Mouse (Mus musculus) layer of hippocampus, adult 2 months (tissue): Measurements from ENCODE around the gene Midn. TPM values are rescaled to one million over a fixed set of nuclear protein-coding genes. Genes with fewer than 3 reads are reported as not detected.
A peak's percentile ranks its signal among the peaks of the same experiment; 100 is the strongest.

Source experiments
- DNase-seq, 2 experiments: peaks; one replicate each; pipeline ENCODE4 v3.0.0; 2022; ENCODE audit warnings: low spot score in 2 of 2
- H3K27ac ChIP-seq: fragments of 200-600 bp; 2 replicates; pipeline ENCODE4 v1.8.1; 2022
- H3K4me3 ChIP-seq: fragments of 200-600 bp; 2 replicates; pipeline ENCODE4 v1.8.1; 2022; ENCODE audit warnings: mild to moderate bottlenecking
- CTCF ChIP-seq: fragments of 200-600 bp; conservative IDR thresholded peaks from 2 replicates; pipeline ENCODE4 v1.8.1; 2022; ENCODE audit warnings: antibody characterized with exemption, mild to moderate bottlenecking, moderate library complexity
- total RNA-seq, 2 experiments: library from RNA; stranded (reverse); gene quantifications; 2 replicates each; pipeline ENCODE4 v1.2.3; 2021

Midn gene
- total RNA-seq, 2 experiments from 2014 or later, result 53.1 to 54.5 TPM

DNA sequence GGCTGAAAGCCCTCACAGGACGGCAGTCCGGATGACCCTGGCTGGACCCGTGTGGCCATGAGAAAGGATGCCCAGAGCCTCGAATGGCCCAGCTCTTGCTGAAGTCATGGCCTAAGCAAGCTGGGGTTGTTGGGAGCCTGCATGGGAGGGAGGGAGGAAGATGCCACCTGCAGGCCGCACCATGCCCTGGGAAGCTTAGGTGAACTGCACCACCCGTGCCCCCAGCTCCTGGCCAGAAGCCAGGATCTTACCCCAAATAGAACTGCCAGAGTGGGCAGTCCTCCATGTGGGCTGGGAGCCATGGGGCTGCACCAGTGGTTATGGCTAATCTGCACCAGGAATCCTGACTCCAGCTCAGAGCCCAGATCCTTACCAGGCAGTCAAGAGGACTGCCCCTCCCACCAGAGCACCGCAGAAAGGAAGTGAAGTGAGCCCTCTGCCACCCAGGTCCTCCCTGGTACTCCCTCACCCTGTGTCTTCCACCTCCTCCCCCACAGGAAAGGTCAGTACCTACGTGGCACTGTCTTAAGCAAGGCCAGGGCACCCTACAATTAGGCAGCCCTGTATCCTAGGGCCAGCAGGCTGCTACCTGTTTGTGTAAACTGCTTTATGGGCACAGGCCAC lies 14.7 kb upstream of the Midn start:
- TF ChIP-seq CTCF, result peak; percentile 45
- H3K27ac ChIP-seq, result peak overlapping the region; percentile 61
- no peak overlapping the region for H3K4me3 ChIP-seq
- DNase-seq, result no peak

DNA sequence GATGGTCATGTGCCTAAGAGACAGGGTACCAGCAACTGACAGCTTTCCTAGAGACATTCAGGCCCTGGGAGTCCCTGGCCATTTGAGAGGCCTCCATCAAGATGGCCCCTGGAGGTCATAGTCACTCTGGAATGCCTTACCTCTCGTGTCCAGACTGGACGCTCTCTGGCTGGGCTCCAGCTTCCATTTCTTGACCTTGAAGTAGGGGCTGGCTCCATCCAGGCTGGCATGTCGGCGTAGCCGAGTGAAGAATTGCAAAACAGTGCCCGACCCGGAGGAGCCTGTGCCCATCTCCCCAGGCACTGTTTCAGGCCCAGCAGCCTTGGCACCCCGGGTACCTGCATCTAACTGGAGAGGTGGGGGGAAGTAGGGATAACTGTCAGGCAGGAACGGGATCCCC lies 13.7 kb upstream of the Midn start:
- DNase-seq, result no peak
- TF ChIP-seq CTCF, result no peak
- Histone ChIP-seq H3K27ac (peak overlapping the region; percentile 61; the same call in 1 of the 2 replicates), H3K4me3 (no peak overlapping the region)

DNA sequence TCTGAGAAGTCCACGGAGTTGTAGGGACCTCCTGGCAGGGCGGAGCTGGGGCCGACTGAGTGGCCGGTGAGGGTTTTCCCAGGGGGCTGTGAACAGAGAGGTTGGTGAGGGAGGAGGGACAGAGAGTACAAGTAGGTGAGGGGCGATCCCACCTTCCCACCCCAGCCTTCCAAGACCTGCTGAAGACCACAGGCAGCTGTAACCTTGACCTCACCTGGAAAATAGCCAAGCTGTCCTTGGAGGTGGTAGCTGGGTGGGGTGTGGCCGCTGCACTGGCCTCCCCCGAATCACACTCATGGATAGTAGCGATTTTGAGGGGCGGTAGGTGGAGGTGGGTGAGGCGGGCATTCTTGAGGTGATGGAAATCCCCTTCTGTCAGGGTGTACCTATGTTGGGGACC lies 12.9 kb upstream of the Midn start:
- Histone ChIP-seq H3K27ac (peak overlapping the region; percentile 18; the same call in 1 of the 2 replicates), H3K4me3 (no peak overlapping the region)
- no peak for TF ChIP-seq CTCF
- no peak for DNase-seq

DNA sequence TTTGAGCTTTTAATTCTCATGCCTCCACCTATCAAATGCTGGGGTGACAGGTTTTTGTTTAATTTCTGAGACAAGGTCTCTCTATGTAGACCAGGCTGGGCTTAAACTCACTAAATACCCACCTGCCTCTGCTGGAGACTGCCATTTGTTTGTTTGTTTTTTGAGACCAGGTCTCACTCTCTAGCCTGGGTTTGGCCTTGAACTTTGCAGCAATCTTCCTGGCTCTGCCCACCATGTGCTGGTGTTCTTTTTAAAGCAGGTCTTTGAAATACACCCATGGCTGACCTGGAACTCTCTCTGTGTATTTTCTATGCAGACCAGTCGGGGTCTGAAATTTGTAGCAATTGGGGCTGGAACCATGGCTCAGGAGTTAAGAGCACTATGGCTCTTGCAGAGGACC lies 12.4 kb upstream of the Midn start:
- no peak for DNase-seq
- TF ChIP-seq CTCF, result no peak
- H3K27ac ChIP-seq, result peak overlapping the region; percentile 18; the same call in 1 of the 2 replicates
- no peak overlapping the region for H3K4me3 ChIP-seq

DNA sequence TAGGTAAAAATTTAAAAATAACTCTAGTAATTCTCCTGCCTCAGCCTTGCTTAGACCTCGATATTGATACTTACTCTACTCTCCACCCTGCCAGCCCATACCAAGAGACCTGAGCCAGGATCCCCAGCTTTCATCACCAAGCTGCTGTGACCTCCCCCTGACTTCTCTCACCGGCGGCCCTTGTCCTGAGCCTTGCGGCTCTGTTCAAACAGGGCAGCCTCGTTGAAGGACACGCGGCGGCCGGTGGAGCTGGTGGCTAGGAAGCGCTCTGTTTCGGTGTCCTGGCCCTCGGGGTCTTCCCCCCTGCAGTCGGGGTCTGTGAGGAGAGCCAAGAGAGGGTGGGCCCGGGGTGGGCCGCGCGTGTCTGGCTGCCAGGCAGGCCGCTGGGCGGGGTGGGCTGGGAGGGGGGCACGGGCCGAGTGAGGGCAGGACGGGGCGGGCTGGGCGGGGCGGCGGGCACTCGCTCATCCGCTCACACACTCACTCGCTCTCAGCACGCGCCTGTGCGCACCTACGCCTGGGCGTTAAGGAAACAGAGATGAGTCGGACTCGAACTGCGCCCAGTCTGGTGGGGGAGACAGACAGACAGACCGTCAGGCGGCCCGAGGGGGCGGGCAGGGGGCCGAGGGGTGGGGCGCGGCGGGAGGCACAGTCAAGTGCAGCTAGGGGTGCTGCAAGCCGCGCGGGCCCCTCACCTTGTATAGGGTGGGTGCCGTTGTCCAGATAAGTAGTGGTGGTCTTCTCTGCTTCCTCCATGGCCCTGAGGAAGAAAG lies 11.7 kb upstream of the Midn start:
- DNase-seq, result no peak
- TF ChIP-seq CTCF, result no peak
- H3K27ac ChIP-seq, result peak overlapping the region; percentile 99
- peak overlapping the region; percentile 60 for H3K4me3 ChIP-seq

DNA sequence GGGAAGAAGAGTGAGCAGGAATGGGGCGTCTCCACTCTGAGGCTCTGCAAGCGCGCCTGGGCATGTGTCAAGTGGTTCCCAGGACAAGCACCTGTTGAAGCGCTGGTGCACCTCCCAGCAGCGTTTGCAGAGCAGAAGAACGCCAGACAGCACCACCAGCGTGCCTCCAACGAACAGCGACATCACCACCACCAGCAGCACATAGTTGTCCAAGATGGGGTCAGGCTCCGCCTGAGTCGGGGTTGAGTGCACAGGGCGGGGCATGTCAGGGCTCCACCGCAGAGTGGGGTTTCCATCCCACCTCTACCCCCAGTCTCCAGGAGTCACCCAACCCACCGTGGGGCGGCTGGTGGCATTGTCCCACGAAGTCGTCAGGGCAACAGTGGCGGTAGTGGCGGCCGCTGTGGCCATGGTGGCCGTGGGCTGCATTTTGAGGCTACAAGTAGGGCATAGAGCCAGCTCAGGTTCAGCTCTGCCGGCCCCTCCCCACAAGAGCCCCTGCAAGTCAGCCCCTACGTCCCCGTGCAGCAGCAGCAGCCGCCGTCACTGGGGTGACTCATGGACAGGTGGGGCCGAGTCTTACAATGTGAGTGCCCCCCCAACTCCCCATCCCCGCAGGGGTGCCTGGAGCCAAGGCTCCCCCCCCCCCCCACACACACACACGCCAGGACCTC lies 11.0 kb upstream of the Midn start:
- H3K27ac ChIP-seq, result peak overlapping the region; percentile 99
- H3K4me3 ChIP-seq, result peak overlapping the region; percentile 60
- TF ChIP-seq CTCF, result no peak
- DNase-seq, result no peak

DNA sequence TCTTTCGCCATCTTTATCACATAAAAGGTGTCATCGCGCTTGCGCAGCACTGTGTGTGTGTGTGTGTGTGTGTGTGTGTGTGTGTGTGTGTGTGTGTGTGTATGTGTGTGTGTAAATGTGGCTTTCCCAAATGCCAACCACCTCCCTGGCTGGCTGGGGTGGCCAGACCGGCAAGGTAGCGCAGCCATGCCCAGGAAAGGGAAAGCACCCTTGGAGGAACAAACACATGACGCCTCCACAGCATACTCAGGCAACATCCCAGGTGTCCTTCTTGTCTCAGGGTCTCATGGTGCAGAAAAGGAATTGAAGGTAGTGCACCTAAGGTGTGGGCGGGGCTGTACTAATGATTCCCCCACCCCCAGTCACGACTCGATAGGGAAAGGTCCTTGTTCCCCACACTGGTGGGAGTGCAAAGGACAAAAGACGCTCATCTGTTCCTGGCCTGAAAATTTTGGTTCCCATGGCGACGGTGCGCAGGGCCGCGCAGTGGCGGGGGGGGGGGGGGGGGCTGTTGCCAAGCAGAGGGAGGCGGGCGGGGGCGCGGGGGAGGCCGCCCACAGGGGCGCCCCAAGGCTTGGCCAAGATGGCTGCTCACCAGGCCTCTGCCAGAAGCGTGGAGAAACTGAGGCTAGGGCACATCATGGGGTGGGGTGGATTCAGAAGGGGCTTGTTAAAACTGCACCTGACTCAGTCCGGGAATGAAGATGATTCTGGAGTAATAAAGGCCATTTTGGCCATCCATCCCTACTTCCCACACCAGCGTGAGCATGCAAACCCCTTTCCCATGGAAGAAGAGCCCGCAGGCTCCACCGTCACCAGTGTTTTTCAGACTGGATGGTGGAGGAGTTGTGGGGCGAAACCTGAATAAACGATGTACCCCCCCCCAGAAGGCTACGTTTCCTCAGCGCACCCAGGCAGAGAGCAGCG lies 10.2 kb upstream of the Midn start:
- H3K27ac ChIP-seq, result peak overlapping the region; percentile 99
- TF ChIP-seq CTCF, result no peak
- no peak for DNase-seq
- peak overlapping the region; percentile 80 for H3K4me3 ChIP-seq

DNA sequence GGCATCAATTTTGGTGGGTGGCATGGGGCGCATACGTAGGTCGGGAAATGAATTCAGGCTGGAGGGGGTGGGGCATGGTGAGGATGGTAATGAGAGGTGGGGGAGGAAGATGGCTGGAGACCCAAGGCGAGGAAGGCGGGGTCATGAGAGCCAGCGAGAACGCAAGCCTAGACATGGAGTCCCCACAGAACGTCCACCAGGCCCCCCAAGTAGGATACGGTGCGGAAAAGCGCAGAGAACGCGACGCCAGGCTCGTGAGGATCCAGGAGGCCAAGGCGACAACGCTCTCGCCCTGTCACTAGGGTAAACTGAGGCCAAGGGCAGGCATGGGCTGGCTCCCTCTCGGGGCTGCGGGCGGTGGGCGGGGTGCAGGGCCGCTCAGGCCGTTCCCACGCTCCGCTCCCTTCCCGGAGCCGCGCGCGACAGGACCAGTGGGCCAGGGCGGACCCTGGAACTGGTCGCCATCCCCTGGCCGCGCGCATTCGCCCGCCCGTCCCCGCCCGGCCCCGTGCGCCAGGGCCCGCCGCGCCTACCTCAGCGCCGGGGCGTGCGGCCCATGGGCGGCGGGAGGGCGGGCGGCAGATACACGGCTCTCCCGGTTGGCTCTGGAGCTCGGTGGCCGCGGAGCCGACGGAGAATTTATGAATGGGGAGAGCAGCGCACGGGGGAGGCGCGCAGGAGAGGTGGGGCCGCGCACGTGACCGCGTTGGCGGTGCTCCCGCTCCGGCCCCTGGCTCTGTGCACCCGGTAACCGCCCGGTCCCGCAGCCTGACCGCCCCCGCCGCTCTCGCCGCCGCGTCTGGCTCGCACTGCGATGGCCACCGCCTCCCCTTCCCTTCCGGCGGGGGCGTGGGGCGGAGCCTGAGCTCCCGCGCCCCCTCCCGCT lies 9.3 kb upstream of the Midn start, which contains the start of gene Atp5d:
TSS of gene Atp5d (plus strand) at position 80 of the 886 bp plus-strand sequence.
- H3K27ac ChIP-seq, result peak within 1 kb of the TSS; percentile 99
- peak in 1 of 2 experiments; percentile 72 for DNase-seq
- peak within 1 kb of the TSS; percentile 80 for H3K4me3 ChIP-seq
- no peak for TF ChIP-seq CTCF

DNA sequence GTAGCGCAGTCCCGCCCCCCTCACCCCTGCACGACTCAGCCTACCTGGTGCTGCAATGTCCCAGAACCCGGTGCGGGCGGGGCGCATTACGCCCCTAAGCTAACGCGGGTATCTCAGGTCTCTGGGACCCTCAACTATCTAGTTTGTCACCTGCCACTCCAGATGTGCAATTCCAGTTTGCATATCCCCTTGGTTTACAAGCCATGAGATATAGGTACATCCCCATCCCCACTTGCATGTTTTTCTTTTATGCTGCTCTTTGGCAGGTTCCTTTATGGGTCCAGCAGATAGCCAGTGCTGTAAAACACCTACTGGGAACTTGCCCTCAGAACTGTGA lies 8.7 kb upstream of the Midn start:
- H3K27ac ChIP-seq, result peak overlapping the region; percentile 99
- TF ChIP-seq CTCF, result no peak
- DNase-seq, result no peak
- H3K4me3 ChIP-seq, result peak overlapping the region; percentile 80

DNA sequence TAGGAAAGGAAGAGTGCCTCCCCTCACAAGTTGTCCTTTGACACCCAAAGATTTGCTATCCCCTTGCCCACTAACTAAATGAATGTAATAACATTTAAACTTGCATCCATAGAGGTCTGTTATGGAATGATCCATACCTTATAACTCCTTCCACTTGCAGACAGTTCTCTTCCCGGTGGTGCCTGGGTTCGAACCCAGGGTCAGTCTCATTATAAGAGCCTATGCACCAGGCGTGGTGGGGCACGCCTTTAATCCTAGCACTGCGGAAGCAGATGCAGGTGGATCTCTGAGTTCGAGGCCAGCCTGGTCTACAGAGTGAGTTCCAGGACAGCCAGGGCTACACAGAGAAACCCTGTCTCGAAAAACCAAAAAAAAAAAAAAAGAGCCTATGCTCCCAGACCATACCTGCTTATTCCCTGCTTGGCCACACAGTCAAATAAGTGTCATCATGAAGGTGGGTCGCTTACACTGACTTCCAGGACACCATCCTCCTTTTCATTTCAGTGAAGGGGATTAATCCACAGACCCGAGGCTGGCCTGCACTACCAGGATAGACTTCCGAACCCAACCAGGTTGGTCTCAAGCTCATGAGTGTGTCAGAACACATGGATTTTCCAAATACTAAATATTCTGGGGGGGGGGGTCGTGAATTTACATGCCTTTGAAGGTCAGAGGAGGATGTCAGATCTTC lies 8.0 kb upstream of the Midn start:
- no peak for TF ChIP-seq CTCF
- DNase-seq, result no peak
- Histone ChIP-seq H3K27ac (peak overlapping the region; percentile 99), H3K4me3 (no peak overlapping the region)

DNA sequence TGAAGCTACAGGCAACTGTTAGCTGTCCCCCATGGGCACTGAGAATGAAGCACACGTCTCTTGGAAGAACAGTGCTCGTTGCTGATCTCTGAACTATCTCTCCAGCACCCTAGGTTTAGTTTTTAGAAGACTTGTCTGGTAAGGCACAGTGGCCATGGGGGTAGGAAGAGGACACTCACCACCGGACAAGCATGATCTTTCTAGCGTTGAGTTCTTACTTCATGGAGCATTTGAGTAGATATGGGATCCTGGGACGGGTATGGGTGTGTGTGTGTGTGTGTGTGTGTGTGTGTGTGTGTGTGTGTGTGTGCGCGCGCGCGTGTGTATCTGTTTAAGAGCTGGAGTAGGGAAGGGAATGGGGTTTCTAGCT lies 7.4 kb upstream of the Midn start, which contains the start of gene Cbarp:
TSS of gene Cbarp (minus strand) at position 170 of the 370 bp plus-strand sequence.
- Histone ChIP-seq H3K4me3 (peak within 1 kb of the TSS; percentile 85), H3K27ac (peak within 1 kb of the TSS; percentile 99)
- no peak for DNase-seq
- TF ChIP-seq CTCF, result no peak
